Mouse (Mus musculus) ES-E14 (cell line): ENCODE data around the gene Mipol1.

Experiments
- HCFC1 ChIP-seq: IDR thresholded peaks from 2 replicates; pipeline ENCODE4 v1.6.1; 2012; ENCODE audit warnings: low read length, inconsistent platforms, borderline replicate concordance; ENCODE audit not compliant: insufficient read depth
- ZNF384 ChIP-seq: IDR thresholded peaks from 2 replicates; pipeline ENCODE4 v1.6.1; 2012; ENCODE audit warnings: low read depth, low read length, inconsistent platforms

DNA sequence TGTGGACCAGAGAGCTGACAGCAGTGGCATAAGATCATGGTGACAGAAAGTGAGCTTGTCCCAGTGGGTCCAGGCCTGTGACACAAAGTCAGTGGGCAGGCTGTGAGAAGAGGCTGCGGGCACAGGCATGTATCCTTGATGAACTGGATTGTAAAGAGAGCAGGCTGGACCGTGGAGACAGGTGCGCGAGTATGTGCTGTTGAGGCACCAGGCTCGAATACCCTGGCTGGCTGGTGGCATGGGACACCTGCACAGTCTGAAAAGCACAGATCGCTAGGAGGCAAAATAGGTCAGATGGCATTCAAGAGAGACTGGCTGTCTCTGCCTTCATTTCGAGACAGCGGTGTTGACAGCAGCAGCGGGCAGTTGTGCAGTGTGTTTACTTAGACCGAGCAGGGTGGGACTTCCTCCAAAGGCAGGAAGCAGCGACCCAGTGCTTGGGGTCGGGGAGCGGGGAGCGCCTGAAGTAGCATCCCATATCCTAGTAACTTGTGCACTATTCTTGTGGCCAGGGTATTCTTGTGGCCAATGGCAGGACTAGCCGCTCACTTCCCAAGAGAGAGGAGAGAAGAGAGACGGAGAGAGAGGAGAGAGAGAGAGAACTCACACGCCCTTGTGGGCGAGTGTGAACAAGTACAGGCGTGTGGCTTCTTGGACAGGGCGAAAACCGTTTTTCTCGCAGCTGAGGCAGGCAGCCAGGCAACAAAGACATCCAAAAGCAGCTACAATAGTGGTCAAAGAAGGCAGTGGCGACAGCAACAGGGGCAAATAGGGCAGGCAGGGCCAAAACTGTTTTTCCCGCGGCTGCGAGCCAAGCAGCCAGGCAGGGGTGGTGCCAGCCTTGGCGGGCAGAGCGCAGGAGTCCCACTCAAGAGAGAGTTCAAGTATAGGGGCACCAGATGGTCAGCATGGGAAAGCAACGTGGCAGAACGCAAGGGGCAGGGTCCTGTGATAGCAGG lies 18.6 kb upstream of the Mipol1 start:
- TF ChIP-seq ZNF384 (no peak), HCFC1 (no peak)
